Mouse (Mus musculus) CH12.LX (cell line): ENCODE measurements around the gene Olfr1104.

Experiments used
- CTCF ChIP-seq, 2 experiments: IDR thresholded peaks in 1 of 2; conservative IDR thresholded peaks in 1 of 2; 2 replicates each; pipeline ENCODE4 v1.5.1; 2011 to 2012; ENCODE audit warnings: low read depth in 2 of 2, low read length in 2 of 2, improper control_type of control experiment in 1 of 2, inconsistent platforms in 1 of 2, mild to moderate bottlenecking in 1 of 2, moderate library complexity in 1 of 2
- E2F4 ChIP-seq: IDR thresholded peaks from 2 replicates; pipeline ENCODE4 v1.6.1; 2011; ENCODE audit warnings: low read depth, low read length, improper control_type of control experiment; ENCODE audit not compliant: insufficient replicate concordance
- MAFK ChIP-seq: IDR thresholded peaks from 2 replicates; pipeline ENCODE4 v1.6.1; 2011; ENCODE audit warnings: low read length, improper control_type of control experiment; ENCODE audit not compliant: insufficient replicate concordance
- MEF2A ChIP-seq: IDR thresholded peaks from 2 replicates; pipeline ENCODE4 v1.6.1; 2014; ENCODE audit warnings: low read depth, mild to moderate bottlenecking, inconsistent platforms, low read length, improper control_type of control experiment, borderline replicate concordance
- POLR2A ChIP-seq: IDR thresholded peaks from 2 replicates; pipeline ENCODE4 v1.6.1; 2011; ENCODE audit warnings: low read depth, mild to moderate bottlenecking, improper control_type of control experiment, low read length
- ZC3H11A ChIP-seq: IDR thresholded peaks from 2 replicates; pipeline ENCODE4 v1.6.1; 2012; ENCODE audit warnings: low read depth, mild to moderate bottlenecking, inconsistent platforms, low read length, improper control_type of control experiment
- ZNF384 ChIP-seq: IDR thresholded peaks from 2 replicates; pipeline ENCODE4 v1.6.1; 2012; ENCODE audit warnings: low read depth, low read length, improper control_type of control experiment, inconsistent platforms

DNA sequence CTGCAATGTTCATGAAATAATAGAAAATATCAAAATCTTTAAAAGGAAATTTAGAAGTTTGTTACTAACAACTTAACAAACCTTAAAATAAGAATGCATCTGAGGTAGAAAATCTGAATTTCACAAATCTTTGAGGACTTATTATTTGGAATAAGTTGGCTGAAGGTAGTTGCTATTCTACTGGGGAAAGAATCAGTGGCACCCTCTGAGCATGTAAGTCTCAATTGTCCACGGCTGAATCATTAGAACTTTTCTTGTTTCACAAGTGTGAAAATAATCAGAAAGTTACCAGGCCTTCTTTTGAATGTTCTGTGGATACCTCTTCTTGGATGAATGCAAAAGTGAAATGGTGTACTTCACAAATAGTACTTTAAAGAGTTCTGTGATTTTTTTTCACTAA is 48.8 kb upstream of the Olfr1104 start, which contains the start of gene Olfr1107:
- TF ChIP-seq CTCF (conservative IDR thresholded peaks at IDR 0.05 in 1 of 2, IDR thresholded peaks at IDR 0.05 in 1 of 2; ENCODE audit: low read depth in 2 of 2, low read length in 2 of 2) = no peak
- no peak for TF ChIP-seq ZC3H11A
- no peak for TF ChIP-seq MEF2A
- TF ChIP-seq POLR2A = no peak
- TF ChIP-seq MAFK = no peak
- no peak for TF ChIP-seq E2F4
- no peak for TF ChIP-seq ZNF384
